In genomic region chrX:140558176-140558844, GRCm38 (mm10) we compare ENCODE assay signal across 8 mouse cellular contexts. TPM values are rescaled to one million over a fixed set of nuclear protein-coding genes. Genes with fewer than 3 reads are reported as not detected.
DNase-seq lines count a peak whose midpoint lies in the region; ATAC-seq lines count a peak whose summit lies in the region.
"Had no signal": no experiment of that assay in that cellular context is flagged by ENCODE, and none has a peak within 500 bp of the region (broad histone marks: within the 10 kb centered on the region; RNA-seq: fewer than 3 reads in every experiment).

No protein-coding gene starts in this region.

- H3K4me3 ChIP-seq in heart, embryonic 13.5 days: no peak overlapping the region
- no peak overlapping the region for H3K4me3 ChIP-seq in lung, embryonic 15.5 days
- H3K4me3 ChIP-seq: limb, embryonic 12.5 days had no signal

- 44% methylated on average over 6 of the region's 6 CpGs for WGBS in heart, embryonic 13.5 days
- WGBS in lung, embryonic 15.5 days: 49% methylated on average over 6 of the region's 6 CpGs

- H3K9me3 ChIP-seq in heart, embryonic 13.5 days: no peaks in the 10 kb centered on the region
- no peaks in the 10 kb centered on the region for H3K9me3 ChIP-seq in lung, embryonic 15.5 days
- H3K9me3 ChIP-seq: limb, embryonic 12.5 days had no signal

- no peak overlapping the region for H3K9ac ChIP-seq in heart, embryonic 13.5 days
- no peak overlapping the region for H3K9ac ChIP-seq in lung, embryonic 15.5 days
- H3K9ac ChIP-seq: limb, embryonic 12.5 days had no signal

- H3K27me3 ChIP-seq in heart, embryonic 13.5 days (replicated peaks): no peaks in the 10 kb centered on the region
- H3K27me3 ChIP-seq in lung, embryonic 15.5 days: peaks cover 4% of the 10 kb centered on the region; the same call in 1 of the 2 replicates

- 0 out of 2 replicates have a peak overlapping the region, but pooled peaks have one; percentile 5 for H3K4me2 ChIP-seq in heart, embryonic 13.5 days
- no peak overlapping the region for H3K4me2 ChIP-seq in lung, embryonic 15.5 days
- H3K4me2 ChIP-seq: limb, embryonic 12.5 days had no signal

- no peaks in the 10 kb centered on the region for H3K36me3 ChIP-seq in heart, embryonic 13.5 days
- H3K36me3 ChIP-seq in lung, embryonic 15.5 days: no peaks in the 10 kb centered on the region
- H3K36me3 ChIP-seq: limb, embryonic 12.5 days had no signal

- H3K4me1 ChIP-seq in heart, embryonic 13.5 days: peaks cover 30% of the 10 kb centered on the region
- H3K4me1 ChIP-seq in lung, embryonic 15.5 days: peaks cover 9% of the 10 kb centered on the region
- H3K4me1 ChIP-seq: limb, embryonic 12.5 days had no signal

- no peak for ATAC-seq in heart, embryonic 13.5 days (ENCODE audit: extremely low read depth, insufficient number of reproducible peaks, low FRiP score, low TSS enrichment)
- peak; percentile 86 for ATAC-seq in lung, embryonic 15.5 days (ENCODE audit: borderline replicate concordance, extremely low read depth, low FRiP score, low TSS enrichment)
- ATAC-seq in frontal cortex, adult (ENCODE audit: low TSS enrichment): no peak

- peak overlapping the region; percentile 76 for H3K27ac ChIP-seq in heart, embryonic 13.5 days (replicated peaks)
- H3K27ac ChIP-seq in lung, embryonic 15.5 days: peak overlapping the region; percentile 59
- H3K27ac ChIP-seq: limb, embryonic 12.5 days had no signal

- peak; percentile 66 for DNase-seq in Muller cell, postnatal 12 days (ENCODE audit: inconsistent ontology term)
- DNase-seq in adrenal gland, adult 18-20 months (ENCODE audit: low spot score in 2 of 2): peak; percentile 37 to 65
- DNase-seq in thymus, postnatal 25 days: no peak
- DNase-seq in frontal cortex, postnatal 36 days (ENCODE audit: low spot score in 2 of 2): no peak

RNA-seq across cellular contexts. Expression of gene Tsc22d3, which starts 42.1 kb away (rescaled TPM):
- 100 to 1,000 TPM; 116 to 148 TPM for total RNA-seq in adrenal gland, adult 18-20 months (2021)
- polyA plus RNA-seq in heart, embryonic 13.5 days (2015; fragmentation: Nextera tagmentation; extraction: Ambion mirVana): 163 and 212 TPM in 2 replicates
- polyA plus RNA-seq in lung, embryonic 15.5 days (2015; fragmentation: Nextera tagmentation; extraction: Ambion mirVana): 103 and 111 TPM in 2 replicates

Comparison
In these comparisons a context has a peak if more than half of its experiments do, and no peak if none do; other contexts are left out.
1. DNase-seq: peak in Muller cell, postnatal 12 days (single experiment) and adrenal gland, adult 18-20 months (2 of 2); none in thymus, postnatal 25 days (single experiment) and frontal cortex, postnatal 36 days (0 of 2).